Mouse (Mus musculus): ENCODE measurements around the gene Msantd2. TPM values are rescaled to one million over a fixed set of nuclear protein-coding genes. Genes with fewer than 3 reads are reported as not detected.

The Msantd2 gene
- total RNA-seq, 4 experiments from 2014 or later, result 3.5 to 7.7 (median 5.4) TPM

- no peak for DNase-seq (ENCODE audit: low spot score)
These were observed 79.6 kb downstream of the Msantd2 start for GRCm38 (mm10) chr9:37568605-37569214.

DNA sequence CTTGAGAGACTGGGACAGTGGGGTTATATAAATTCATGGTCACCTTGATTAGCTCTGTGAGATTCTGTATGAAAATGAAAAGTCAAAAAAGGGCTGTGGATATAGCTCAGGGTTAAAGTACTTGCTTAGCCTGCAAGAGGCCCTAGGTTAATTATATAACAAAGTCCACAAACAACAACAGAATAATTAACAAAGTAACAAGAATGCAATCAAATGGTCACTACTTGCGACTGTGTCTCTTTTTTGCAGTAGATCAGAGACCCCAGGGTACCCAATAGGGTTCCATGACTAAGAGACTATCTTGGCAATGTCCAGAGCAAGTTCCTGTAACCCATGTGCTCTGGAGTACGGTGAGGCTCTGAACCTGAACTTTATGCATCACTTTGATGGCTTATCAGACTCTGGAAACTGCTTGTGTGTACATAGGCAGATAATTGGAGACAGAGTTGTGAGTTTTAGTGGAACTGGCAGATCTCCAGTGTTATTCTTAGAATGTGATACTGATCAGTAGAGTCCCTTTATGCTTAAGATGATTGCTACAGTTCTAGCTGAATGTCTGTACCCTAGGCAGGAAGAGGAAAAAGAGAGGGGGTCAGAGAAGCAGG is 80.2 kb downstream of the Msantd2 start:
- DNase-seq (ENCODE audit: low spot score), result no peak

DNA sequence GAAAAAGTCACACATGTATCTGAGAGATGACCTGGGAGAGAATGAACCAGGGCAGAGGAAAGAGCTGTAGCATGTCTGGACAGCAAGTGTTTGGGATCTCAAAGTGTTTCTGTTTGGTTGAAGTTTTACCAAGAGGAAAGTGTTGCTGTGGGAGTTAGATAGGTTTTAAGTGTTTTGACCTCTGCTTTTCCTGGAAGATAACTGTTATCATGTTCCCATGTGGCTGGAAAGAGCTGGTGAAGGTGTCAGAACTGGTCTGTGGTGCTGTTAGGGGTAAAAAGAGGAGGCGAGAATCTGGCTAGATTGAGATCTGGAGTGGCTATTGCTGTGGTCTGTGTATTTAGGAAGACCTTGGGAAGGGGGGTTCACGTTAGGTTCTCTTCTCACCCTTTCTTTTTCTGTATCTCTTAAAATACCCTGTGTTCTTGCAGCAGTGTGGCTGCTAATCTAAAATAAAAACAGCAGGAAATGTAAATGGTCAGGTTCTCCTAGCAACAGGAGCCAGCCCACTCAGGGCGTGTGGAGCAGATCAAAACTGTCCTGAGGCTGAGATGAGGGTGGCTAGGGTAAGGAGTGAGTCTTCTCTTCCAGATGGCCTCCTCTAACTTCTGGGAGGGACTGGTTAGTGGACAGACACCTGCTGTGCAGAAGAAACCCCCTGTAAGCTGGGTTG is 83.2 kb downstream of the Msantd2 start:
- no peak for DNase-seq (ENCODE audit: low spot score)

Other genes with a start within 250 kb of the Msantd2 start
- gene Slc37a2, start 233.6 kb upstream of the Msantd2 start, total RNA-seq (2022), result 1 to 10 TPM; 2.5 to 3.7 (median 3.2) TPM
- 1 to 10 TPM; 1.6 to 2.3 (median 1.9) TPM for gene Ccdc15, start 140.9 kb upstream of the Msantd2 start, total RNA-seq (2022)
- gene Hepacam, start 122.0 kb upstream of the Msantd2 start, total RNA-seq (2022), result under 1 TPM in 1 of 4 experiments, not detected in 3; 0.11 TPM
- 10 to 100 TPM; 21.3 to 39.4 (median 32.2) TPM for gene Robo4, start 87.4 kb upstream of the Msantd2 start, total RNA-seq (2022)
- gene Robo3, start 56.1 kb upstream of the Msantd2 start, total RNA-seq (2022), result not detected
- gene Esam, start 38.8 kb downstream of the Msantd2 start, total RNA-seq (2022), result 10 to 100 TPM; 53.1 to 62.0 (median 57.0) TPM
- 1 to 10 TPM; 1.9 to 5.2 (median 3.7) TPM for gene Vsig2, start 49.9 kb downstream of the Msantd2 start, total RNA-seq (2022)
- 10 to 100 TPM in 2 of 4 experiments, 1 to 10 TPM in 2; 4.8 to 11.7 (median 8.5) TPM for gene Nrgn, start 63.6 kb downstream of the Msantd2 start, total RNA-seq (2022)
- 10 to 100 TPM in 1 of 4 experiments, 1 to 10 TPM in 3; 8.4 to 10.0 (median 9.1) TPM for gene Siae, start 66.4 kb downstream of the Msantd2 start, total RNA-seq (2022)
- 1 to 10 TPM; 2.7 to 3.6 (median 2.9) TPM for gene Spa17, start 124.4 kb downstream of the Msantd2 start, total RNA-seq (2022)
- 10 to 100 TPM; 29.8 to 35.8 (median 34.0) TPM for gene Tbrg1, start 168.0 kb downstream of the Msantd2 start, total RNA-seq (2022)
- gene Panx3, start 179.9 kb downstream of the Msantd2 start, total RNA-seq (2022), result not detected
- not detected for gene Olfr160, start 226.9 kb downstream of the Msantd2 start, total RNA-seq (2022)

Data from heart, adult 8-10 months (tissue).